ENCODE assay signal across 10 mouse cellular contexts in genomic region chr4:117405999-117406398, GRCm38 (mm10).
DNase-seq lines count a peak whose midpoint lies in the region; ATAC-seq and TF ChIP-seq lines count a peak whose summit lies in the region.
"Had no signal": no experiment of that assay in that cellular context is flagged by ENCODE, and none has a peak within 500 bp of the region (broad histone marks: within the 10 kb centered on the region; RNA-seq: fewer than 3 reads in every experiment).

No protein-coding gene starts in this region.

- H3K4me2 ChIP-seq in midbrain, embryonic 14.5 days (ENCODE audit: low read length): no peak overlapping the region
- no peak overlapping the region for H3K4me2 ChIP-seq in forebrain, embryonic 16.5 days (ENCODE audit: low read length)
- H3K4me2 ChIP-seq in hindbrain, postnatal 0 days (ENCODE audit: low read depth, low read length): no peak overlapping the region
- H3K4me2 ChIP-seq: lung, embryonic 15.5 days had no signal

- 54% methylated on average over 9 of the region's 9 CpGs for WGBS in midbrain, embryonic 10.5 days
- 51% methylated on average over 9 of the region's 9 CpGs for WGBS in midbrain, embryonic 14.5 days
- WGBS in forebrain, embryonic 16.5 days: 16% methylated on average over 9 of the region's 9 CpGs
- WGBS in hindbrain, postnatal 0 days: 40% methylated on average over 9 of the region's 9 CpGs

- peaks cover 96% of the 10 kb centered on the region for H3K27me3 ChIP-seq in midbrain, embryonic 10.5 days (ENCODE audit: low read depth, poor library complexity, severe bottlenecking)
- peaks cover 81% of the 10 kb centered on the region for H3K27me3 ChIP-seq in midbrain, embryonic 14.5 days (ENCODE audit: control insufficient read depth, insufficient read depth, low read length)
- no peaks in the 10 kb centered on the region; the same call in 1 of the 2 replicates for H3K27me3 ChIP-seq in forebrain, embryonic 16.5 days (replicated peaks; ENCODE audit: control insufficient read depth, insufficient read depth, low read length)
- H3K27me3 ChIP-seq in hindbrain, postnatal 0 days (ENCODE audit: insufficient read depth, low read length): peaks cover 19% of the 10 kb centered on the region
- H3K27me3 ChIP-seq: lung, embryonic 15.5 days had no signal

- no peak for DNase-seq in midbrain, embryonic 10.5 days (ENCODE audit: low spot score)
- DNase-seq in midbrain, embryonic 14.5 days: no peak
- DNase-seq in cerebellum, adult 9-10 months: peak; percentile 36
- DNase-seq in hindbrain, postnatal 0 days (ENCODE audit: low spot score): peak; percentile 57
- DNase-seq in gastrocnemius, postnatal 4 days (ENCODE audit: low spot score in 2 of 2): no peak
- no peak for DNase-seq in B cell, adult 2 months

- no peak overlapping the region for H3K4me3 ChIP-seq in midbrain, embryonic 10.5 days
- H3K4me3 ChIP-seq in midbrain, embryonic 14.5 days (replicated peaks; ENCODE audit: low read depth, low read length): no peak overlapping the region
- H3K4me3 ChIP-seq in forebrain, embryonic 16.5 days (replicated peaks; ENCODE audit: low read length): no peak overlapping the region
- H3K4me3 ChIP-seq in hindbrain, postnatal 0 days (ENCODE audit: low read length): no peak overlapping the region
- H3K4me3 ChIP-seq: lung, embryonic 15.5 days had no signal

- H3K27ac ChIP-seq in midbrain, embryonic 10.5 days (replicated peaks): peak overlapping the region; percentile 61
- H3K27ac ChIP-seq in midbrain, embryonic 14.5 days (replicated peaks; ENCODE audit: low read depth, low read length): no peak overlapping the region
- no peak overlapping the region for H3K27ac ChIP-seq in forebrain, embryonic 16.5 days (ENCODE audit: low read length)
- no peak overlapping the region for H3K27ac ChIP-seq in hindbrain, postnatal 0 days
- H3K27ac ChIP-seq: lung, embryonic 15.5 days had no signal

- H3K36me3 ChIP-seq in midbrain, embryonic 10.5 days: no peaks in the 10 kb centered on the region
- no peaks in the 10 kb centered on the region for H3K36me3 ChIP-seq in midbrain, embryonic 14.5 days (ENCODE audit: control insufficient read depth, insufficient read depth, low read length)
- H3K36me3 ChIP-seq in forebrain, embryonic 16.5 days (ENCODE audit: control insufficient read depth, insufficient read depth): no peaks in the 10 kb centered on the region
- no peaks in the 10 kb centered on the region for H3K36me3 ChIP-seq in hindbrain, postnatal 0 days (ENCODE audit: insufficient read depth, low read length)
- H3K36me3 ChIP-seq: lung, embryonic 15.5 days had no signal

- H3K9ac ChIP-seq in midbrain, embryonic 14.5 days (replicated peaks; ENCODE audit: low read length): no peak overlapping the region
- H3K9ac ChIP-seq in forebrain, embryonic 16.5 days (replicated peaks; ENCODE audit: low read depth, low read length): no peak overlapping the region
- no peak overlapping the region for H3K9ac ChIP-seq in hindbrain, postnatal 0 days (replicated peaks; ENCODE audit: low read length)
- H3K9ac ChIP-seq: lung, embryonic 15.5 days had no signal

- H3K9me3 ChIP-seq in midbrain, embryonic 10.5 days (replicated peaks): no peaks in the 10 kb centered on the region
- H3K9me3 ChIP-seq in midbrain, embryonic 14.5 days (ENCODE audit: control insufficient read depth, low read length): no peaks in the 10 kb centered on the region
- H3K9me3 ChIP-seq in forebrain, embryonic 16.5 days (ENCODE audit: control insufficient read depth, low read length): no peaks in the 10 kb centered on the region
- no peaks in the 10 kb centered on the region for H3K9me3 ChIP-seq in hindbrain, postnatal 0 days (ENCODE audit: low read length)
- H3K9me3 ChIP-seq: lung, embryonic 15.5 days had no signal

- peaks cover 63% of the 10 kb centered on the region for H3K4me1 ChIP-seq in midbrain, embryonic 10.5 days
- peaks cover 19% of the 10 kb centered on the region for H3K4me1 ChIP-seq in midbrain, embryonic 14.5 days (ENCODE audit: control insufficient read depth, insufficient read depth, low read length)
- H3K4me1 ChIP-seq in forebrain, embryonic 16.5 days (replicated peaks; ENCODE audit: control insufficient read depth, insufficient read depth, low read length): peaks cover 30% of the 10 kb centered on the region
- H3K4me1 ChIP-seq in hindbrain, postnatal 0 days (ENCODE audit: insufficient read depth, low read length): peaks cover 4% of the 10 kb centered on the region; the same call in 1 of the 2 replicates
- H3K4me1 ChIP-seq: lung, embryonic 15.5 days had no signal

- ATAC-seq in midbrain, embryonic 14.5 days (ENCODE audit: low FRiP score, low TSS enrichment): no peak
- peak; percentile 62 for ATAC-seq in forebrain, embryonic 16.5 days
- ATAC-seq in hindbrain, postnatal 0 days: peak; percentile 18; the same call in 1 of the 2 replicates
- ATAC-seq in megakaryocyte-erythroid progenitor cell, adult 5-6 weeks (replicated peaks; ENCODE audit: low FRiP score, low TSS enrichment, poor library complexity, severe bottlenecking): no peak
- ATAC-seq: intestine, embryonic 16.5 days had no signal

- no peak for TF ChIP-seq CTCF in hindbrain, postnatal 0 days (IDR thresholded peaks at IDR 0.05; ENCODE audit: low read depth)

Comparison
In these comparisons a context has a peak if more than half of its experiments do, and no peak if none do; other contexts are left out.
1. DNase-seq: peak in cerebellum, adult 9-10 months (single experiment) and hindbrain, postnatal 0 days (single experiment); none in midbrain, embryonic 10.5 days (single experiment), midbrain, embryonic 14.5 days (single experiment), gastrocnemius, postnatal 4 days (0 of 2) and B cell, adult 2 months (0 of 2).
2. ATAC-seq: peak in forebrain, embryonic 16.5 days (single experiment) and hindbrain, postnatal 0 days (single experiment); none in midbrain, embryonic 14.5 days (single experiment) and megakaryocyte-erythroid progenitor cell, adult 5-6 weeks (single experiment).